Mouse (Mus musculus): ENCODE measurements around the gene Kif7.

The Kif7 gene

GRCm38 (mm10) chr7:79715187-79715981 lies at the start of gene Kif7:
Gene Kif7, minus strand, starts transcription at chr7:79715720.
- peak; percentile 64 for DNase-seq (ENCODE audit: low spot score)

GRCm38 (mm10) chr7:79762106-79762505 lies 46.6 kb upstream of the Kif7 start:
- DNase-seq (ENCODE audit: low spot score) = no peak

- no peak for DNase-seq (ENCODE audit: low spot score)
These were observed 45.8 kb upstream of the Kif7 start for GRCm38 (mm10) chr7:79761124-79761876.

- no peak for DNase-seq (ENCODE audit: low spot score)
These were observed 44.2 kb upstream of the Kif7 start for GRCm38 (mm10) chr7:79759766-79760165.

GRCm38 (mm10) chr7:79758176-79758575 lies 42.7 kb upstream of the Kif7 start:
- DNase-seq (ENCODE audit: low spot score) = no peak

GRCm38 (mm10) chr7:79756334-79756733 lies 40.8 kb upstream of the Kif7 start:
- no peak for DNase-seq (ENCODE audit: low spot score)

- no peak for DNase-seq (ENCODE audit: low spot score)
These were observed 34.0 kb upstream of the Kif7 start for GRCm38 (mm10) chr7:79749511-79749910.

GRCm38 (mm10) chr7:79747659-79748058 lies 32.1 kb upstream of the Kif7 start:
- no peak for DNase-seq (ENCODE audit: low spot score)

- DNase-seq (ENCODE audit: low spot score) = no peak
These were observed 29.1 kb upstream of the Kif7 start for GRCm38 (mm10) chr7:79744585-79744984.

- no peak for DNase-seq (ENCODE audit: low spot score)
These were observed 28.5 kb upstream of the Kif7 start for GRCm38 (mm10) chr7:79744051-79744450.

GRCm38 (mm10) chr7:79742659-79743536 lies 27.4 kb upstream of the Kif7 start, which contains the start of the genes Pex11a and Wdr93:
Gene Pex11a, minus strand, starts transcription at chr7:79743131.
Gene Wdr93, plus strand, starts transcription at chr7:79743163.
- peak; percentile 84 for DNase-seq (ENCODE audit: low spot score)

- no peak for DNase-seq (ENCODE audit: low spot score)
These were observed 26.7 kb upstream of the Kif7 start for GRCm38 (mm10) chr7:79742277-79742658.

- no peak for DNase-seq (ENCODE audit: low spot score)
These were observed 24.8 kb upstream of the Kif7 start for GRCm38 (mm10) chr7:79740279-79740678.

GRCm38 (mm10) chr7:79738913-79739312 lies 23.4 kb upstream of the Kif7 start:
- DNase-seq (ENCODE audit: low spot score) = no peak

- no peak for DNase-seq (ENCODE audit: low spot score)
These were observed 21.0 kb upstream of the Kif7 start for GRCm38 (mm10) chr7:79736511-79736910.

- DNase-seq (ENCODE audit: low spot score) = no peak
These were observed 19.0 kb upstream of the Kif7 start for GRCm38 (mm10) chr7:79734563-79734962.

GRCm38 (mm10) chr7:79732622-79733021 lies 17.1 kb upstream of the Kif7 start, which contains the start of gene Plin1:
Gene Plin1, minus strand, starts transcription at chr7:79732903.
- DNase-seq (ENCODE audit: low spot score) = no peak

- no peak for DNase-seq (ENCODE audit: low spot score)
These were observed 15.9 kb upstream of the Kif7 start for GRCm38 (mm10) chr7:79731438-79731837.

- no peak for DNase-seq (ENCODE audit: low spot score)
These were observed 14.3 kb upstream of the Kif7 start for GRCm38 (mm10) chr7:79729743-79730370.

- DNase-seq (ENCODE audit: low spot score) = peak; percentile 67
These were observed 13.6 kb upstream of the Kif7 start for GRCm38 (mm10) chr7:79729169-79729568.

- peak; percentile 67 for DNase-seq (ENCODE audit: low spot score)
These were observed 12.7 kb upstream of the Kif7 start for GRCm38 (mm10) chr7:79728219-79728618.

- DNase-seq (ENCODE audit: low spot score) = peak; percentile 38
These were observed 11.6 kb upstream of the Kif7 start for GRCm38 (mm10) chr7:79727091-79727490.
